Mouse (Mus musculus) embryonic facial prominence, embryonic 13.5 days (tissue): Measurements from ENCODE around the gene Hist1h2ag. TPM values are rescaled to one million over a fixed set of nuclear protein-coding genes. Genes with fewer than 3 reads are reported as not detected.

Source experiments
- ATAC-seq: fragments of 200-750 bp; cut with Nextera tagmentation; 2 replicates; pipeline ENCODE4 v1.8.0; 2017; ENCODE audit warnings: low read depth; ENCODE audit not compliant: insufficient number of reproducible peaks, insufficient read depth, low FRiP score, low TSS enrichment
- H3K27ac ChIP-seq: fragments of 300-500 bp; sonication (generic); 2 replicates; pipeline ENCODE4 v1.5.1; 2015; ENCODE audit warnings: moderate library complexity, mild to moderate bottlenecking, inconsistent platforms
- H3K27me3 ChIP-seq: fragments of 300-500 bp; sonication (generic); 2 replicates; pipeline ENCODE4 v1.6.1; 2015; ENCODE audit warnings: mild to moderate bottlenecking, inconsistent platforms
- H3K36me3 ChIP-seq: fragments of 300-500 bp; sonication (generic); 2 replicates; pipeline ENCODE4 v1.6.1; 2015; ENCODE audit warnings: mild to moderate bottlenecking, inconsistent platforms
- H3K4me1 ChIP-seq: fragments of 300-500 bp; sonication (generic); 2 replicates; pipeline ENCODE4 v1.6.1; 2015; ENCODE audit warnings: inconsistent platforms
- H3K4me2 ChIP-seq: fragments of 300-500 bp; sonication (generic); 2 replicates; pipeline ENCODE4 v1.6.1; 2015; ENCODE audit warnings: moderate library complexity, mild to moderate bottlenecking, inconsistent platforms
- H3K4me3 ChIP-seq: fragments of 300-500 bp; sonication (generic); 2 replicates; pipeline ENCODE4 v1.5.1; 2015; ENCODE audit warnings: mild to moderate bottlenecking, inconsistent platforms
- H3K9ac ChIP-seq: fragments of 300-500 bp; sonication (generic); 2 replicates; pipeline ENCODE4 v1.6.1; 2015; ENCODE audit warnings: mild to moderate bottlenecking, inconsistent platforms
- H3K9me3 ChIP-seq: fragments of 300-500 bp; sonication (generic); 2 replicates; pipeline ENCODE4 v1.6.1; 2016; ENCODE audit warnings: inconsistent platforms
- WGBS: fragments of 180-500 bp; shearing (Covaris S2); methylation state at CpG from one replicate; pipeline ENCODE4 v1.1.7; 2015; ENCODE audit warnings: mixed read lengths; 5-methylcytosine and 5-hydroxymethylcytosine counted together
- polyA plus RNA-seq: library from polyadenylated mRNA; unstranded; fragments of >200 nt; fragmentation: Nextera tagmentation; extraction: Ambion mirVana; gene quantifications from 2 replicates; pipeline ENCODE4 v1.2.1, GENCODE M21; 2015

Gene Hist1h2ag
- polyA plus RNA-seq, 1 experiment from 2014 or later: 82.3 TPM

DNA sequence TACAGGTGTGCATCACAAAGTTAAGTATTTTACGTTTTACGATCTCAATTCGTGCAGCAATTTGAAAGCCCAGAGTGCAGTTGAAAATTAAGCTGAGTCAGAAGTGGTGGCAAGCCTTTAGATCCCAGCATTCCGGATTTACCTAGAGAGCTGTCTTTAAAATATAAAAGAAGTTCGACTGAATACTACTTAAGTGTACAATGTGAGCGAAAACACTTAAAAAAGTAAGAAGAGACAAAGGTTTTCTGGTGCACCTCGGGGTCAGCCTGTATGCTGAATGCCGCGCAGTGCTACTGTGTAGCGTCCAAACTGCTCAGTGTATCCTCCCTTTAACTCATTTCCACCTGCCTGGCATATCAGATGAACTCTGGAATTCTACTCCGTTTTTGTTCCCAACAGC, 21.2 kb downstream of the Hist1h2ag start:
- H3K9me3 ChIP-seq: no peaks in the 10 kb centered on the region
- H3K9ac ChIP-seq: peak overlapping the region; percentile 54
- H3K4me3 ChIP-seq: peak overlapping the region; percentile 46
- peaks cover 37% of the 10 kb centered on the region for H3K27me3 ChIP-seq
- peak overlapping the region; percentile 67 for H3K4me2 ChIP-seq
- under 1% methylated on average over 11 of the region's 11 CpGs for WGBS
- H3K4me1 ChIP-seq: peaks cover 4% of the 10 kb centered on the region; the same call in 1 of the 2 replicates
- H3K36me3 ChIP-seq: no peaks in the 10 kb centered on the region
- H3K27ac ChIP-seq: no peak overlapping the region
- no peak for ATAC-seq

DNA sequence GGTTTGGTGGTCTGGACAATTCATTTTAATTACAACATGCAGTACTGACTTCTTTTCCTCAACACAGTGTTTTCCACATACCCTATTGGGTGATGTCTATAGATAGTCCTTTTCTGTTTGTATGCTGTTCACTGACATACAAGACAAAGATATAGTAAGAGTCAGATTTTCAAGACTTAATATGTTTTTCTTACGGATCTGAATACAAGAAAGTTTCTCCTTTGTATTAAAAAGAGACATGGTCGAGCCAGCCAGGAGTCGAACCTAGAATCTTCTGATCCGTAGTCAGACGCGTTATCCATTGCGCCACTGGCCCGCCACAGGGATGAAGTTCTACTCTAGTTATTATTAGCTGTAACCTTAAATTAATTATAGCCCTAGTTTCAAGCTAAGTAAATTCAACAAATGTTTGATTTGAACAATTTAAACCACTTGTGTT, 21.8 kb downstream of the Hist1h2ag start:
- Histone ChIP-seq H3K36me3 (no peaks in the 10 kb centered on the region), H3K9ac (0 out of 2 replicates have a peak overlapping the region, but pooled peaks have one; percentile 59), H3K27ac (no peak overlapping the region), H3K4me2 (peak overlapping the region; percentile 67), H3K4me3 (peak overlapping the region; percentile 46), H3K27me3 (peaks cover 44% of the 10 kb centered on the region), H3K4me1 (peaks cover 4% of the 10 kb centered on the region; the same call in 1 of the 2 replicates), H3K9me3 (no peaks in the 10 kb centered on the region)
- ATAC-seq: no peak
- 0% methylated on average over 8 of the region's 8 CpGs for WGBS

DNA sequence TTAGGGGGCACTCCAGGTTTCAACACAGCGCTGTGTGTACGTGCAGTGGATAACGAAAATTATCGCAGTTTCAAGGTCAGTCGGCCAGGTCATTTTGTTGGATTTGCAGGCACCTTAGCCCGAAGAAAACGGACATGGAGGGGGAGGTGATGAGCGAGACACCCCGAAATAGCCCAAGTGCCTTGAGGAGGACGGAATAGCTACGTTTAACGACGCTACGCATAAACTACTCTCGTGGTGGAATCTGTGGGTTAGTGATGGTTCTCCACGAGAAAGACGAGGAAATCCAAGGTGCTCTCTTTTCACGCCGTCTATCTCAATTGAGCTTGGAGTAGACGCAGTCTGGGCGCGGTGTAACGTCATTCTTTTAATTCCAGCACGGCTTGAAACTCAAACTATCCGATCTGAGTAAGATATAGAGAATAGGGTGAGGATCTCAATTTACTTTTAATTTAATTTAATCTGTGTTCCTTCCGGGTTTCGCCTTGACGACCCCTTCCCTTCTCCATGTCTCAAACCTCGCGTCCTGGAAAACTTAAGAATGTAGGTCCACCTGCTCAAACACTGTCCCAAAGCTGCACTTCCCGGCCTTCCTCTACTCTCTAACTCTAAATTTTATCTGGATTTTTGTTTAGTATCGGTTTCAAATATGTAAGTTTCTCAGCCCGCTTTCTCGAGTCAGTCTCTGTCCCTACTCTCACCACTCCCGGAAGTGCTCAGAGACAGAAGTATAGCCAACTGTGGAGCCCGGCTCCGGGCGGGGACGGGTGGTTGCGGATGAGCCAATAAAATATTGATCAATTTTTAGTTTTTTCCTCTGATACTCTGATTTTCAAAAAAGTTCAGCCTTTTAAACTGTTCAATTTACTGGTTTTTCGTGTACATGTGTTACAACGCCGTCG, 22.6 kb downstream of the Hist1h2ag start:
- Histone ChIP-seq H3K9me3 (no peaks in the 10 kb centered on the region), H3K4me3 (peak overlapping the region; percentile 46), H3K36me3 (no peaks in the 10 kb centered on the region), H3K4me1 (peaks cover 4% of the 10 kb centered on the region; the same call in 1 of the 2 replicates), H3K27me3 (peaks cover 49% of the 10 kb centered on the region), H3K27ac (no peak overlapping the region), H3K9ac (peak overlapping the region; percentile 59), H3K4me2 (peak overlapping the region; percentile 67)
- no peak for ATAC-seq
- under 1% methylated on average over 44 of the region's 44 CpGs for WGBS

DNA sequence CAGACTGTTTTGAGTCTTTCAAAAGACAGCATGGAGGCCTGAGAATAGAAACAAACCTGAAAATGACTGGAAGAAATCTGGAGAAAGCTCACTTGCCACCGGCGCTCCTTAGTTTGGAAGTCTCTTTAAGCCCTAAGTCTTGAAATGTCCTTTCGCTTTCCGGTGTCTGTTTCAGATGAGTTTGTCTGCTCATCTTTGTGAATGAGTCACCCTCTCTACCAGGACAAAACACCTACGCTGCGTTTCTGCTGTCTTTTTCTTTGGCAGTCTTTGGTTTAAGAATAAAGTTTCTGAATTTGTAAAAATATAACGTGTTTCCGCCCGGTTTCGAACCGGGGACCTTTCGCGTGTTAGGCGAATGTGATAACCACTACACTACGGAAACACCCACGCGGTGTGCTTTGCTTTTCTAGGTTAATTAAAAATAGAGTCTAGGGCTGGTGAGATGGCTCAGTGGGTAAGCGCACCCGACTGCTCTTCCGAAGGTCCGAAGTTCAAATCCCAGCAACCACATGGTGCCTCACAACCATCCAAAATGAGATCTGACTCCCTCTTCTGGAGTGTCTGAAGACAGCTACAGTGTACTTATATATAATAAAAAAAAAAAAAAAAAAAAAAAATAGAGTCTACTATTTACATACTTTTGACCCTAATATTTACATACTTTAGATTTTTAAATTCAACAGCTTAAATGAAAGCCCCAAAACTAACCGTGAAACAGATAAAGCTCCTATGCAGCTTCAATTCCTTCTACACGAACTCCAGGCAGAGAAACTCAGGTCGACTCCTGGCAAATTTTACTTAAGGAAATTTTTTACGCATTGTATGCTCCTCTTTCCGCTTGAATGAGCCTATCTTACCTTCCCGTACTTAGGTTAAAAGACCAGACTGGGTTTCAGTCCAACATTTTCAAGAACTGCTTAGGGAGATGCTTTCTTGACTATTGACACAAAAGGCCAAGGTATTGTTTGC, 27.0 kb downstream of the Hist1h2ag start:
- H3K27ac ChIP-seq: no peak overlapping the region
- no peak overlapping the region for H3K9ac ChIP-seq
- ATAC-seq: no peak
- H3K27me3 ChIP-seq: peaks cover 86% of the 10 kb centered on the region
- no peaks in the 10 kb centered on the region for H3K36me3 ChIP-seq
- H3K9me3 ChIP-seq: no peaks in the 10 kb centered on the region
- 14% methylated on average over 27 of the region's 27 CpGs for WGBS
- H3K4me2 ChIP-seq: no peak overlapping the region
- H3K4me1 ChIP-seq: peaks cover 10% of the 10 kb centered on the region
- no peak overlapping the region for H3K4me3 ChIP-seq

DNA sequence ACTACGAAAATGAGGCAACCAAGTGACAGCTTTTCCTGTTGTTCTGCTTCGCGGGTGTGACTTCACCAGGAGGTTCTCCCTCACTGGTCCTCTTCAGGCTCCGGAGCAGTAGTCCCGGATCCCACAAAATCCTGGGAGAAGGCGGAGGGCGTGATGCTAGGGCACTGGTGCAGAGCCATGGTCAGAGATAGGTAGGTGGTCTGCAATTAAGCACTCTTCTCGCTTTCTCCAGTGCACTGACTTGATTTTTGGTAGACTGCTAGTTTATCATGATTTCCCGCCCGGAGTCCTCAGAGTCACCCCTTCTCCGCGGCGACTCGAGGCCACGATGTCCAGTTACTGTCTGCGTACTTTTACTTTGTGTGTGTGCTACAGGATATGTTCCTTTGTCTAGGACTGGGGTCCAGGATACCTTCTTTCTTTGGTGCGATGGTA, 28.3 kb downstream of the Hist1h2ag start:
- H3K36me3 ChIP-seq: no peaks in the 10 kb centered on the region
- ATAC-seq: no peak
- no peak overlapping the region for H3K9ac ChIP-seq
- peaks cover 6% of the 10 kb centered on the region; the same call in 1 of the 2 replicates for H3K4me1 ChIP-seq
- 20% methylated on average over 17 of the region's 17 CpGs for WGBS
- peak overlapping the region; percentile 31 for H3K4me2 ChIP-seq
- peaks cover 86% of the 10 kb centered on the region for H3K27me3 ChIP-seq
- peak overlapping the region; percentile 19 for H3K4me3 ChIP-seq
- no peak overlapping the region for H3K27ac ChIP-seq
- H3K9me3 ChIP-seq: no peaks in the 10 kb centered on the region

DNA sequence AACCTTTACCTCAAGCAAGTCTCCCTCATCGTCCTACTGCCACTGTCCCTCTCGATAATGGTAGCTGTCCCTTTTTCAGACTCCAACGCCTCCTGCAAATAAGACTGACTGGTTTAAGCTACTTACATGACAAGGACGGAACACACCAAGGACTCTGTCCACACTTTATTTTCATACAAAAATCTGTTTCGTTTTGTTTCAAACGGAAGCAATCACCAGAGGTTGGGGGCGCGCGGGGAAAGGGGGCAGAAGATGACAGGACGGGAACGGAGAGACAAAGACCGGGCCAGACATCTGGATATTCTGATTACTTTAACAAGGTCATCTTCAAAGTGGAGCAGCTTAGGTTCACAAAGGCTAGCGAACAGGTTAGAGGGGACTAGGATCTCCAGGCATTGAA, 29.0 kb downstream of the Hist1h2ag start:
- WGBS: 23% methylated on average over 13 of the region's 13 CpGs
- H3K4me1 ChIP-seq: peaks cover 6% of the 10 kb centered on the region; the same call in 1 of the 2 replicates
- peaks cover 86% of the 10 kb centered on the region for H3K27me3 ChIP-seq
- no peak overlapping the region for H3K4me3 ChIP-seq
- H3K9ac ChIP-seq: no peak overlapping the region
- no peaks in the 10 kb centered on the region for H3K36me3 ChIP-seq
- peak overlapping the region; percentile 31; the same call in 1 of the 2 replicates for H3K4me2 ChIP-seq
- no peak for ATAC-seq
- no peaks in the 10 kb centered on the region for H3K9me3 ChIP-seq
- H3K27ac ChIP-seq: no peak overlapping the region

DNA sequence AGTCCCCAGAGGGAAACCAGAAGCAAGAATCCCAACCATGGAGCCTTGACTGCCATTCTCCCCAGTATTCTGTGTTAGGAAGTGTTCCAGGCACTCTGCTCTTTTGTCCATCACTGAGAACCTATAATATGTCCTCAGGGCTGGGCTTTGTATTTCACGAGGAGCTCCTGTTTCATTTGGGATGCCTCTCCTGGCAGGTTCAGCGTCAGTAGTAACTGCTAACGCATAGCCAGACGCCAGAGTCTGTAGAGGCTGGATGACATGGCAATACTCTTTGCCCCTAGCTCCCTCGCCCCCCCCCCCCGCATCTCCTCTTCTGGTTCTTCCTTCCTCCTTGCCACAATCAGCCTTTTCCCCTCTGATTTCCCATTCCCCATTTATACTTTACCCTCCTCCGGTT, 33.1 kb downstream of the Hist1h2ag start, which contains the start of gene Prss16:
Prss16 (minus strand) TSS at position 101 of the 400 bp plus-strand sequence.
- no peak within 1 kb of the TSS for H3K9ac ChIP-seq

DNA sequence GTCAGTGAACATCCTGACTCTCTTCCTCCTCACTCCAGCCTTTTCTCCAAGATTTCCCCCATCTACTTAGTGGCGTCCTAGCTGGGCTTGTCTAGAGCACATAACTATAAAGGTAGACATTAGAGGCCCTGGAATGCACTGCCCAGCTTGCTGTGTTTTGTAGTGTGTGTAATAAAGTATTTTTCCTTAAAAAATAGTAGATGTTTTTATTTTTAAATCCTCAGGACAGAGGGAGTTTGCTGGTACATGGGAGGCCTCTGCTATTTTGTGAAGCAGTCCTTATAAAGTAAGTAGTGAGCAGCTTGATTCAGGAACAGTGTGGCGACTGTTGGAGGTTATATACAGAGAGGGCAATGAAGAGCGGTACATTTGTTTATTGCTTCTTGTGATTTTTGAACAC, 34.0 kb downstream of the Hist1h2ag start:
- H3K36me3 ChIP-seq: no peaks in the 10 kb centered on the region
- H3K9ac ChIP-seq: no peak overlapping the region
- H3K4me3 ChIP-seq: no peak overlapping the region
- 77% methylated on average over 3 of the region's 3 CpGs for WGBS
- H3K4me1 ChIP-seq: peaks cover 18% of the 10 kb centered on the region
- no peak overlapping the region for H3K27ac ChIP-seq
- H3K4me2 ChIP-seq: no peak overlapping the region
- H3K27me3 ChIP-seq: peaks cover 93% of the 10 kb centered on the region
- ATAC-seq: no peak
- H3K9me3 ChIP-seq: no peaks in the 10 kb centered on the region

More for the DNA sequence above, 33.1 kb downstream of the Hist1h2ag start, which contains the start of gene Prss16:
- H3K4me1 ChIP-seq: peaks cover 22% of the 10 kb centered on the region
- no peak for ATAC-seq
- H3K36me3 ChIP-seq: no peaks in the 10 kb centered on the region
- WGBS: 32% methylated on average over 7 of the region's 7 CpGs
- H3K4me2 ChIP-seq: no peak within 1 kb of the TSS
- peaks cover 93% of the 10 kb centered on the region for H3K27me3 ChIP-seq
- no peak within 1 kb of the TSS for H3K27ac ChIP-seq
- H3K4me3 ChIP-seq: no peak within 1 kb of the TSS
- no peaks in the 10 kb centered on the region for H3K9me3 ChIP-seq

DNA sequence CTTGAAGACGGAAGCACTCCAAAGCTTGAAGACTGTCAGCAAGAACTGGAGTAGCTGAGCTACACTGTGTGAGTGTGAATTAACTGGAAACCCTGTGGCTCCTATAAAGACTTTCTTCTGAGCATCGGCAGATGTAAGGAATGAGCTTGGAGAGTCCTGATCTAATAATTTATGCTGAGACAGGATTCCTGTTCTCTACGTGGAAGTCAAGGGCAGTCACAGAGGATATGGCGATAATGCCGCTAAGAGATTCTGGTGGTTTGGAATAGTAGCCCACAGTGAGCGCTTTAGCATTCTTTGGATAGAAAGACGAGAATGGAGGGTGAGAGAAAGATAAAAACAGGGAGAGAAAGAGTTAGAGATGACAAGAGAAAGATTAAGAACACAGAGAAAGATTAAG, 34.9 kb downstream of the Hist1h2ag start:
- no peak overlapping the region for H3K27ac ChIP-seq
- no peak for ATAC-seq

DNA sequence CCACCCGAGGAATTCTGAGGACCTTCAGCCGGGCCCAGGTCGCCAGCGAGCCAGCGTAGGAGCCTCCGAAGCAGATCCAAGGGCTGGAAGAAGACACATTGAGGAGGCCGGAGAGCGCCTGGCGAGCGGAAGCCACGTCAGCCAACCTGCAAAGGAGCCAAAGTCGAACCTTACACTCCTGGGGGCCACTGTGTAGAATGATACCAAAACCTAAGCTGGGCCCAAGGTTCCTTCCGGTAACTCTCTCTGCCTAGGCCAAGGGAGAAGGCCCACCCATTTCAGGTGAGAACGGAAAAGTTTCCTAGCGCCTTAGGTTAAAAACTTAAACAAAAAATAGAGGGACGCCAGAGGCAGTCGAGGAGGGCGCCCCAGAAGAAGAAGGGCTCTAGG, 35.6 kb downstream of the Hist1h2ag start:
- Histone ChIP-seq H3K4me3 (peak overlapping the region; percentile 59), H3K9ac (peak overlapping the region; percentile 55; the same call in 1 of the 2 replicates), H3K27me3 (peaks cover 96% of the 10 kb centered on the region), H3K4me2 (peak overlapping the region; percentile 95), H3K27ac (no peak overlapping the region), H3K36me3 (no peaks in the 10 kb centered on the region), H3K9me3 (no peaks in the 10 kb centered on the region), H3K4me1 (peaks cover 18% of the 10 kb centered on the region)
- 1% methylated on average over 18 of the region's 18 CpGs for WGBS
- no peak for ATAC-seq

More for the DNA sequence above, 34.9 kb downstream of the Hist1h2ag start:
- WGBS: 47% methylated on average over 7 of the region's 7 CpGs
- H3K36me3 ChIP-seq: no peaks in the 10 kb centered on the region
- H3K4me2 ChIP-seq: no peak overlapping the region
- peaks cover 18% of the 10 kb centered on the region for H3K4me1 ChIP-seq
- peaks cover 96% of the 10 kb centered on the region for H3K27me3 ChIP-seq
- no peak overlapping the region for H3K9ac ChIP-seq
- H3K4me3 ChIP-seq: no peak overlapping the region
- no peaks in the 10 kb centered on the region for H3K9me3 ChIP-seq
